Mouse (Mus musculus): Measurements from ENCODE around the gene Zfp319. TPM values are rescaled to one million over a fixed set of nuclear protein-coding genes. Genes with fewer than 3 reads are reported as not detected.

The Zfp319 gene
- polyA plus RNA-seq, 1 experiment, result 9.1 TPM

DNA sequence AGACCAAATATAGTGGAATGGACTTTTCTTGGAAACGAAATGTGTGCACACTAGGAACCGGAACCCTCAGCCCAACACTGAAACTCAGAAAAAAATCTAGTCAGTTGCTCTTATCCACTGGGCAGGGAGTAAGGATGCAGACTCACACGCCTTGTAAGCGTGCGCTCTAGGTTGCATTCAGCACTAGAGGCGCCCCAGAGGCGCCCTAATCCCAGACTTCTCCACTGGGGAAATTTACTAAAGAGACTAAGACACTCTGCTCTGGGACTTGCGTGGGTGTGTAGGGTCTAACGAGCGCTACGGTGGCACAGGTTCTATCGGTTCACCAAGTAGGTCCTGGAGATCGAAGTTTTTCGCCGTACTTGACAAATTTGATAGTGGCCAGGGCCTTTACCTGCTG lies 19.7 kb upstream of the Zfp319 start:
- H3K27ac ChIP-seq (ENCODE audit: insufficient read depth, low read length), result no peak overlapping the region
- WGBS, result 12% methylated on average over 15 of the region's 15 CpGs
- no peak for DNase-seq (ENCODE audit: low read depth in 1 of 2, low spot score in 2 of 2)
- H3K4me3 ChIP-seq (ENCODE audit: extremely low read depth, insufficient read depth, insufficient read length), result no peak overlapping the region
- peaks cover 10% of the 10 kb centered on the region for H3K27me3 ChIP-seq (ENCODE audit: control insufficient read depth, insufficient read depth, low read length)
- no peaks in the 10 kb centered on the region for H3K36me3 ChIP-seq (ENCODE audit: control insufficient read depth, insufficient read depth, low read length)
- TF ChIP-seq CTCF (IDR thresholded peaks at IDR 0.05; ENCODE audit: extremely low read depth, insufficient read depth, insufficient read length, insufficient replicate concordance) (no peak), POLR2A (IDR thresholded peaks at IDR 0.05; ENCODE audit: low read depth, low read length) (no peak)
- H3K4me1 ChIP-seq (ENCODE audit: control insufficient read depth, insufficient read depth, insufficient read length), result peaks cover 10% of the 10 kb centered on the region

- peaks cover 10% of the 10 kb centered on the region for H3K4me1 ChIP-seq (ENCODE audit: control insufficient read depth, insufficient read depth, insufficient read length)
- peaks cover under 1% of the 10 kb centered on the region; the same call in 1 of the 2 replicates for H3K36me3 ChIP-seq (ENCODE audit: control insufficient read depth, insufficient read depth, low read length)
- H3K27ac ChIP-seq (ENCODE audit: insufficient read depth, low read length), result no peak overlapping the region
- no peak overlapping the region for H3K4me3 ChIP-seq (ENCODE audit: extremely low read depth, insufficient read depth, insufficient read length)
- 21% methylated on average over 19 of the region's 19 CpGs for WGBS
- TF ChIP-seq POLR2A (IDR thresholded peaks at IDR 0.05; ENCODE audit: low read depth, low read length) (no peak), CTCF (IDR thresholded peaks at IDR 0.05; ENCODE audit: extremely low read depth, insufficient read depth, insufficient read length, insufficient replicate concordance) (no peak)
- DNase-seq (ENCODE audit: low read depth in 1 of 2, low spot score in 2 of 2), result no peak
- peaks cover 10% of the 10 kb centered on the region for H3K27me3 ChIP-seq (ENCODE audit: control insufficient read depth, insufficient read depth, low read length)
Measured at GRCm38 (mm10) chr8:95348811-95349630, 17.3 kb upstream of the Zfp319 start.

DNA sequence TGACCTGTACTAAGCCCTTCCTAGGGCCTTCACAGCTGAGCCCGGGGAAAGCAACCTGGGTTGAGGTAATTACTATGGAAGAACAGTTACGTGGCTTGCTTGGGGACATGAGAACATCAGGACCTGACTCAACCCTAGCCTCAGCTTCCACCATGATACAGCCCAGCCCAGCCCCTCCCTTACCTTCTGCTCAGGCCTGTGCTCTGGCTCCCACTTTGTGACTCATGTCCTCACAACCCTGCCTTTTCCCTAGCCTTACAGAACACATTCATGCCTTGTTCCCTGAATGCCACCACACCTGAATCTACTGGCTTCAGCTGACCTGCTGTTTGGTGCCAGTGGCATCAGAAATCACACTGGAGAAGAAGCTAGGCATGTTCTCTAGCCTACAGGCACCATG lies 16.6 kb upstream of the Zfp319 start:
- Histone ChIP-seq H3K27ac (ENCODE audit: insufficient read depth, low read length) (no peak overlapping the region), H3K4me1 (ENCODE audit: control insufficient read depth, insufficient read depth, insufficient read length) (peaks cover 10% of the 10 kb centered on the region), H3K36me3 (ENCODE audit: control insufficient read depth, insufficient read depth, low read length) (peaks cover 3% of the 10 kb centered on the region; the same call in 1 of the 2 replicates), H3K4me3 (ENCODE audit: extremely low read depth, insufficient read depth, insufficient read length) (no peak overlapping the region), H3K27me3 (ENCODE audit: control insufficient read depth, insufficient read depth, low read length) (peaks cover 10% of the 10 kb centered on the region)
- TF ChIP-seq CTCF (IDR thresholded peaks at IDR 0.05; ENCODE audit: extremely low read depth, insufficient read depth, insufficient read length, insufficient replicate concordance) (no peak), POLR2A (IDR thresholded peaks at IDR 0.05; ENCODE audit: low read depth, low read length) (no peak)
- whole genome bisulfite sequencing, result 88% methylated on average over 2 of the region's 2 CpGs
- no peak for DNase-seq (ENCODE audit: low read depth in 1 of 2, low spot score in 2 of 2)

- TF ChIP-seq CTCF (IDR thresholded peaks at IDR 0.05; ENCODE audit: extremely low read depth, insufficient read depth, insufficient read length, insufficient replicate concordance) (peak; percentile 20; the same call in 1 of the 2 replicates), POLR2A (IDR thresholded peaks at IDR 0.05; ENCODE audit: low read depth, low read length) (no peak)
- Histone ChIP-seq H3K36me3 (ENCODE audit: control insufficient read depth, insufficient read depth, low read length) (peaks cover 8% of the 10 kb centered on the region; the same call in 1 of the 2 replicates), H3K27ac (ENCODE audit: insufficient read depth, low read length) (no peak overlapping the region), H3K4me3 (ENCODE audit: extremely low read depth, insufficient read depth, insufficient read length) (no peak overlapping the region), H3K4me1 (ENCODE audit: control insufficient read depth, insufficient read depth, insufficient read length) (peaks cover 4% of the 10 kb centered on the region; the same call in 1 of the 2 replicates), H3K27me3 (ENCODE audit: control insufficient read depth, insufficient read depth, low read length) (no peaks in the 10 kb centered on the region; the same call in 1 of the 2 replicates)
- 59% methylated on average over 8 of the region's 8 CpGs for WGBS
- DNase-seq (ENCODE audit: low read depth in 1 of 2, low spot score in 2 of 2), result peak in 1 of 2 experiments; percentile 51
Measured at GRCm38 (mm10) chr8:95346643-95347545, 15.1 kb upstream of the Zfp319 start.

DNA sequence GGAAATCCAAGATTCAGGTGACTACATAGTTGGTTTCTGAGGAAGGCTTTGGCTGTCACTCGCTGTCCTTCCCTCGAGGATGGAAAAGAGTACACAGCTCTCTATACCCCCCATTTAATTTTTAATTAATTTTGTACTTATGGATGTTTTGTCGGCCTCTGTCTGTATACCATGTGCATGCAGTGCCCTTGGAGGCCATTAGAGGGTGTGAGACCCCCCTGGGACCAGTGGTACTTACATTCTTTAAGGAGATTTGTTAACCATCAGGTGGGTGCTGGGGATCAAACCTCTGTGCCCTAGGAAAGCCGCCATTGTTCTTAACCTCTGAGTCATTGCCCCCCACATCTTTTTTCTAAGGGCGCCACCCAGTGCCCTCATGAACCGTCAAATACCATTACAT lies 12.9 kb upstream of the Zfp319 start:
- DNase-seq (ENCODE audit: low read depth in 1 of 2, low spot score in 2 of 2), result no peak
- no peaks in the 10 kb centered on the region for H3K27me3 ChIP-seq (ENCODE audit: control insufficient read depth, insufficient read depth, low read length)
- peaks cover 15% of the 10 kb centered on the region for H3K36me3 ChIP-seq (ENCODE audit: control insufficient read depth, insufficient read depth, low read length)
- WGBS, result 83% methylated on average over 6 of the region's 6 CpGs
- H3K4me3 ChIP-seq (ENCODE audit: extremely low read depth, insufficient read depth, insufficient read length), result no peak overlapping the region
- H3K27ac ChIP-seq (ENCODE audit: insufficient read depth, low read length), result no peak overlapping the region
- peaks cover 4% of the 10 kb centered on the region; the same call in 1 of the 2 replicates for H3K4me1 ChIP-seq (ENCODE audit: control insufficient read depth, insufficient read depth, insufficient read length)
- TF ChIP-seq CTCF (IDR thresholded peaks at IDR 0.05; ENCODE audit: extremely low read depth, insufficient read depth, insufficient read length, insufficient replicate concordance) (no peak), POLR2A (IDR thresholded peaks at IDR 0.05; ENCODE audit: low read depth, low read length) (no peak)

DNA sequence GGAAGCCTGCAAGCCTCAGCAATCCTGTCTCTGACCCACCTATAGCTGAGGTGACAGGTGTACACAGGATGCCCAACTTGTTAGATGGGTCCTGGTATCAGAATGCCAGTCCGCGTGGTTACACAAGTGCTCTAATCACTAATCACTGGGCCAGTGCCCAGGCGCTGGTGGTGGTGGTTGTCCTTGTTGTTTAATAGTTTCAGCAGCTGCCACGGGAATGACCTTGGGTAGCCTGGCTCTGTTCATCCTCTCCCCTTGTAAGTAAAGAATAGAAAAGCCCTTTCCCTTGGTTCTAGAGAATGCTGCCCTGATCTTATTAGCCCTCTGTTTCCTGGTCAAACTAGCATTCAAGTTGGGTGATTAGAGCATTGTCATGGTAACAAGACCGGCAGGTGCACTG lies 10.0 kb upstream of the Zfp319 start:
- no peak overlapping the region for H3K4me3 ChIP-seq (ENCODE audit: extremely low read depth, insufficient read depth, insufficient read length)
- peaks cover 23% of the 10 kb centered on the region for H3K36me3 ChIP-seq (ENCODE audit: control insufficient read depth, insufficient read depth, low read length)
- H3K27ac ChIP-seq (ENCODE audit: insufficient read depth, low read length), result no peak overlapping the region
- H3K4me1 ChIP-seq (ENCODE audit: control insufficient read depth, insufficient read depth, insufficient read length), result no peaks in the 10 kb centered on the region
- DNase-seq (ENCODE audit: low read depth in 1 of 2, low spot score in 2 of 2), result no peak
- TF ChIP-seq POLR2A (IDR thresholded peaks at IDR 0.05; ENCODE audit: low read depth, low read length), result no peak
- TF ChIP-seq CTCF (IDR thresholded peaks at IDR 0.05; ENCODE audit: extremely low read depth, insufficient read depth, insufficient read length, insufficient replicate concordance), result no peak
- WGBS, result 90% methylated on average over 5 of the region's 5 CpGs
- H3K27me3 ChIP-seq (ENCODE audit: control insufficient read depth, insufficient read depth, low read length), result no peaks in the 10 kb centered on the region
